Mouse (Mus musculus): ENCODE measurements around the gene Chac1. TPM values are rescaled to one million over a fixed set of nuclear protein-coding genes. Genes with fewer than 3 reads are reported as not detected.

The Chac1 gene
- polyA plus RNA-seq, 1 experiment from 2014 or later: 0.42 TPM

- Histone ChIP-seq H3K27ac (ENCODE audit: low read length) (no peak overlapping the region), H3K4me1 (ENCODE audit: control insufficient read depth, insufficient read depth, low read length) (no peaks in the 10 kb centered on the region), H3K27me3 (ENCODE audit: control insufficient read depth, insufficient read depth, low read length) (no peaks in the 10 kb centered on the region), H3K4me2 (ENCODE audit: low read depth, low read length) (no peak overlapping the region), H3K9me3 (replicated peaks; ENCODE audit: control insufficient read depth, low read length) (no peaks in the 10 kb centered on the region), H3K4me3 (ENCODE audit: low read length) (no peak overlapping the region), H3K9ac (ENCODE audit: low read length) (no peak overlapping the region), H3K36me3 (ENCODE audit: control insufficient read depth, insufficient read depth) (peaks cover 61% of the 10 kb centered on the region)
- ATAC-seq (replicated peaks; ENCODE audit: extremely low read depth, insufficient read depth, low FRiP score): no peak
- 76% methylated on average over 3 of the region's 3 CpGs for WGBS
Observed at GRCm38 (mm10) chr2:119377826-119378225, 26.8 kb downstream of the Chac1 start.

GRCm38 (mm10) chr2:119379455-119379854, 28.4 kb downstream of the Chac1 start:
- Histone ChIP-seq H3K9me3 (replicated peaks; ENCODE audit: control insufficient read depth, low read length) (no peaks in the 10 kb centered on the region), H3K4me2 (ENCODE audit: low read depth, low read length) (no peak overlapping the region), H3K4me3 (ENCODE audit: low read length) (no peak overlapping the region), H3K36me3 (ENCODE audit: control insufficient read depth, insufficient read depth) (peaks cover 56% of the 10 kb centered on the region), H3K27me3 (ENCODE audit: control insufficient read depth, insufficient read depth, low read length) (no peaks in the 10 kb centered on the region), H3K4me1 (ENCODE audit: control insufficient read depth, insufficient read depth, low read length) (no peaks in the 10 kb centered on the region), H3K27ac (ENCODE audit: low read length) (no peak overlapping the region), H3K9ac (ENCODE audit: low read length) (no peak overlapping the region)
- ATAC-seq (replicated peaks; ENCODE audit: extremely low read depth, insufficient read depth, low FRiP score): no peak
- 81% methylated on average over 3 of the region's 3 CpGs for WGBS

DNA sequence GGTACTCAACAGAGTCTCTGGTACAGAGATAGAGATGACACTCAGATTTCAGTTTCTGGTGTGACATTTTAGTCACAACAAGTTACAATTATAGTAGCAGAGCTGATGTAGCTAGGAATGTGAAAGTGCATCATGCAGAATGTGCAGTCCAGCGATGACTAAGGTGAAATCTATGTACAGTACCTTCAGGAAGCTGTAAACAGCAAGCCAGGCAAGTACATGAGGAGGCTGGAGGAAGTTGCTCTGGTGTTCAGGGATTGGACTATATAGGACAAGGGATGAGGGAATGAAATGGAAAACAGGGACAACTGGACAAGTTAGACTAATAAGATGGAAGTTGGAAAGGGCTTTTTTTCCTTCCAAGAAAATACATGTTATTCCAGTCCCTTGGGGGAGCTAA, 37.2 kb downstream of the Chac1 start:
- Histone ChIP-seq H3K27me3 (ENCODE audit: control insufficient read depth, insufficient read depth, low read length) (no peaks in the 10 kb centered on the region), H3K27ac (ENCODE audit: low read length) (no peak overlapping the region), H3K36me3 (ENCODE audit: control insufficient read depth, insufficient read depth) (peaks cover 19% of the 10 kb centered on the region), H3K9ac (ENCODE audit: low read length) (no peak overlapping the region), H3K9me3 (replicated peaks; ENCODE audit: control insufficient read depth, low read length) (no peaks in the 10 kb centered on the region), H3K4me1 (ENCODE audit: control insufficient read depth, insufficient read depth, low read length) (no peaks in the 10 kb centered on the region), H3K4me3 (ENCODE audit: low read length) (no peak overlapping the region), H3K4me2 (ENCODE audit: low read depth, low read length) (no peak overlapping the region)
- 58% methylated on average over 1 of the region's 1 CpGs for WGBS
- no peak for ATAC-seq (replicated peaks; ENCODE audit: extremely low read depth, insufficient read depth, low FRiP score)

- Histone ChIP-seq H3K27ac (ENCODE audit: low read length) (no peak overlapping the region), H3K4me3 (ENCODE audit: low read length) (no peak overlapping the region), H3K36me3 (ENCODE audit: control insufficient read depth, insufficient read depth) (peaks cover 18% of the 10 kb centered on the region), H3K9ac (ENCODE audit: low read length) (no peak overlapping the region), H3K4me1 (ENCODE audit: control insufficient read depth, insufficient read depth, low read length) (no peaks in the 10 kb centered on the region), H3K27me3 (ENCODE audit: control insufficient read depth, insufficient read depth, low read length) (no peaks in the 10 kb centered on the region), H3K4me2 (ENCODE audit: low read depth, low read length) (no peak overlapping the region), H3K9me3 (replicated peaks; ENCODE audit: control insufficient read depth, low read length) (no peaks in the 10 kb centered on the region)
- ATAC-seq (replicated peaks; ENCODE audit: extremely low read depth, insufficient read depth, low FRiP score): no peak
- WGBS: 87% methylated on average over 4 of the region's 4 CpGs
Observed at GRCm38 (mm10) chr2:119389992-119390391, 39.0 kb downstream of the Chac1 start.

DNA sequence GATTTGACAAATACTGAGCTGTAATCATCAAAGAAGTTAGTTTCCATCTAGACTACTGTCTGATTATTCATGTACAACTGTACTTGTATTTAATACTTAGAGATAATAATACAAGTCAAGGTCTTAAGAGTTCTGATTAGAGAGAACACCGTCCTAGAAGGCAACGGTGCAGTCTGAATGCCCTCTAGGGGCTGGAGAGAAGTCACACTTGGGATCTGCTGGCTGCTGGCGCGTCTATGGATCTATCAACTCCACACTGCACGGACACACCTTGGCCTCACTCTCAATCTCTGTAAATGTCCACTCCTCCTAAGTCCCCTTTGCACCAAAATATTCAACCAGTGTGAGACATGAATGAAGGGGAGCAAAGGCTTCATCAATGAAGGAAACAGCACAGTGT, 47.2 kb downstream of the Chac1 start:
- Histone ChIP-seq H3K4me3 (ENCODE audit: low read length) (no peak overlapping the region), H3K4me1 (ENCODE audit: control insufficient read depth, insufficient read depth, low read length) (no peaks in the 10 kb centered on the region), H3K27me3 (ENCODE audit: control insufficient read depth, insufficient read depth, low read length) (no peaks in the 10 kb centered on the region), H3K36me3 (ENCODE audit: control insufficient read depth, insufficient read depth) (peaks cover 16% of the 10 kb centered on the region), H3K4me2 (ENCODE audit: low read depth, low read length) (no peak overlapping the region), H3K9ac (ENCODE audit: low read length) (no peak overlapping the region), H3K9me3 (replicated peaks; ENCODE audit: control insufficient read depth, low read length) (no peaks in the 10 kb centered on the region), H3K27ac (ENCODE audit: low read length) (no peak overlapping the region)
- 78% methylated on average over 5 of the region's 5 CpGs for WGBS
- no peak for ATAC-seq (replicated peaks; ENCODE audit: extremely low read depth, insufficient read depth, low FRiP score)

GRCm38 (mm10) chr2:119398665-119399064, 47.6 kb downstream of the Chac1 start:
- Histone ChIP-seq H3K9ac (ENCODE audit: low read length) (no peak overlapping the region), H3K27me3 (ENCODE audit: control insufficient read depth, insufficient read depth, low read length) (no peaks in the 10 kb centered on the region), H3K36me3 (ENCODE audit: control insufficient read depth, insufficient read depth) (peaks cover 16% of the 10 kb centered on the region), H3K4me1 (ENCODE audit: control insufficient read depth, insufficient read depth, low read length) (no peaks in the 10 kb centered on the region), H3K9me3 (replicated peaks; ENCODE audit: control insufficient read depth, low read length) (no peaks in the 10 kb centered on the region), H3K27ac (ENCODE audit: low read length) (no peak overlapping the region), H3K4me3 (ENCODE audit: low read length) (no peak overlapping the region), H3K4me2 (ENCODE audit: low read depth, low read length) (no peak overlapping the region)
- 86% methylated on average over 1 of the region's 1 CpGs for WGBS
- ATAC-seq (replicated peaks; ENCODE audit: extremely low read depth, insufficient read depth, low FRiP score): no peak

GRCm38 (mm10) chr2:119399313-119399712, 48.3 kb downstream of the Chac1 start:
- no peak for ATAC-seq (replicated peaks; ENCODE audit: extremely low read depth, insufficient read depth, low FRiP score)
- Histone ChIP-seq H3K4me2 (ENCODE audit: low read depth, low read length) (no peak overlapping the region), H3K36me3 (ENCODE audit: control insufficient read depth, insufficient read depth) (peaks cover 18% of the 10 kb centered on the region), H3K9ac (ENCODE audit: low read length) (no peak overlapping the region), H3K4me3 (ENCODE audit: low read length) (no peak overlapping the region), H3K4me1 (ENCODE audit: control insufficient read depth, insufficient read depth, low read length) (no peaks in the 10 kb centered on the region), H3K27me3 (ENCODE audit: control insufficient read depth, insufficient read depth, low read length) (no peaks in the 10 kb centered on the region), H3K9me3 (replicated peaks; ENCODE audit: control insufficient read depth, low read length) (no peaks in the 10 kb centered on the region), H3K27ac (ENCODE audit: low read length) (no peak overlapping the region)

Other genes with a start within 250 kb of the Chac1 start
- gene Rad51, start 238.4 kb upstream of the Chac1 start, polyA plus RNA-seq (2015; fragmentation: Nextera tagmentation; extraction: Ambion mirVana): 26.5 and 34.6 TPM in 2 replicates
- gene Rmdn3, start 194.2 kb upstream of the Chac1 start, polyA plus RNA-seq (2015; fragmentation: Nextera tagmentation; extraction: Ambion mirVana): 27.0 and 28.4 TPM in 2 replicates
- 5.5 and 6.9 TPM in 2 replicates for gene Gchfr, start 183.5 kb upstream of the Chac1 start, polyA plus RNA-seq (2015; fragmentation: Nextera tagmentation; extraction: Ambion mirVana)
- 0.35 and 0.46 TPM in 2 replicates for gene Gm14137, start 176.7 kb upstream of the Chac1 start, polyA plus RNA-seq (2015; fragmentation: Nextera tagmentation; extraction: Ambion mirVana)
- 36.8 and 37.9 TPM in 2 replicates for gene Zfyve19, start 142.6 kb upstream of the Chac1 start, polyA plus RNA-seq (2015; fragmentation: Nextera tagmentation; extraction: Ambion mirVana)
- 10.5 and 11.2 TPM in 2 replicates for gene Dnajc17, start 142.4 kb upstream of the Chac1 start, polyA plus RNA-seq (2015; fragmentation: Nextera tagmentation; extraction: Ambion mirVana)
- gene Ppp1r14d, start 121.3 kb upstream of the Chac1 start, polyA plus RNA-seq (2015; fragmentation: Nextera tagmentation; extraction: Ambion mirVana): 0.18 and 0.26 TPM in 2 replicates
- 3.7 and 5.1 TPM in 2 replicates for gene Spint1, start 113.9 kb upstream of the Chac1 start, polyA plus RNA-seq (2015; fragmentation: Nextera tagmentation; extraction: Ambion mirVana)
- 1.0 and 1.3 TPM in 2 replicates for gene Rhov, start 80.0 kb upstream of the Chac1 start, polyA plus RNA-seq (2015; fragmentation: Nextera tagmentation; extraction: Ambion mirVana)
- gene Vps18, start 62.5 kb upstream of the Chac1 start, polyA plus RNA-seq (2015; fragmentation: Nextera tagmentation; extraction: Ambion mirVana): 13.3 and 13.6 TPM in 2 replicates
- 14.1 TPM in 2 replicates for gene Dll4, start 25.4 kb upstream of the Chac1 start, polyA plus RNA-seq (2015; fragmentation: Nextera tagmentation; extraction: Ambion mirVana)
- 2.5 and 3.0 TPM in 2 replicates for gene Ino80, start 126.5 kb downstream of the Chac1 start, polyA plus RNA-seq (2015; fragmentation: Nextera tagmentation; extraction: Ambion mirVana)
- 0.09 and 0.11 TPM in 2 replicates for gene Exd1, start 196.4 kb downstream of the Chac1 start, polyA plus RNA-seq (2015; fragmentation: Nextera tagmentation; extraction: Ambion mirVana)
- 52.3 and 52.5 TPM in 2 replicates for gene Chp1, start 196.5 kb downstream of the Chac1 start, polyA plus RNA-seq (2015; fragmentation: Nextera tagmentation; extraction: Ambion mirVana)